Mouse (Mus musculus) forebrain, embryonic 15.5 days (tissue): ENCODE measurements around the gene 1600012H06Rik. TPM values are rescaled to one million over a fixed set of nuclear protein-coding genes. Genes with fewer than 3 reads are reported as not detected.
"Not testable (repeated sequence)": the region's sequence is repeated elsewhere in the genome, so short reads cannot be mapped to it uniquely, and the experiment has no call there.

Source experiments
- ATAC-seq: fragments of 200-750 bp; cut with Nextera tagmentation; replicated peaks from 2 replicates; pipeline ENCODE4 v1.8.0; 2017; ENCODE audit warnings: mild to moderate bottlenecking, moderate TSS enrichment, moderate library complexity
- H3K27ac ChIP-seq: fragments of 300-500 bp; sonication (generic); replicated peaks from 2 replicates; pipeline ENCODE4 v1.5.1; 2015; ENCODE audit warnings: mild to moderate bottlenecking, inconsistent platforms
- H3K27me3 ChIP-seq: fragments of 300-500 bp; sonication (generic); 2 replicates; pipeline ENCODE4 v1.6.1; 2015; ENCODE audit warnings: inconsistent platforms
- H3K36me3 ChIP-seq: fragments of 300-500 bp; sonication (generic); 2 replicates; pipeline ENCODE4 v1.6.1; 2015; ENCODE audit warnings: mild to moderate bottlenecking, inconsistent platforms
- H3K4me1 ChIP-seq: fragments of 300-500 bp; sonication (generic); 2 replicates; pipeline ENCODE4 v1.6.1; 2015; ENCODE audit warnings: inconsistent platforms
- H3K4me2 ChIP-seq: fragments of 300-500 bp; sonication (generic); replicated peaks from 2 replicates; pipeline ENCODE4 v1.6.1; 2015; ENCODE audit warnings: mild to moderate bottlenecking, inconsistent platforms
- H3K4me3 ChIP-seq: fragments of 300-500 bp; sonication (generic); 2 replicates; pipeline ENCODE4 v1.5.1; 2015; ENCODE audit warnings: mild to moderate bottlenecking, inconsistent platforms
- H3K9ac ChIP-seq: fragments of 300-500 bp; sonication (generic); replicated peaks from 2 replicates; pipeline ENCODE4 v1.6.1; 2015; ENCODE audit warnings: mild to moderate bottlenecking, inconsistent platforms
- H3K9me3 ChIP-seq: fragments of 300-500 bp; sonication (generic); 2 replicates; pipeline ENCODE4 v1.6.1; 2016; ENCODE audit warnings: inconsistent platforms
- WGBS: fragments of 180-500 bp; shearing (Covaris S2); methylation state at CpG from one replicate; pipeline ENCODE4 v1.1.7; 2015; ENCODE audit warnings: mixed read lengths; 5-methylcytosine and 5-hydroxymethylcytosine counted together
- polyA plus RNA-seq: library from polyadenylated mRNA; unstranded; fragments of >200 nt; fragmentation: Nextera tagmentation; extraction: Ambion mirVana; gene quantifications from 2 replicates; pipeline ENCODE4 v1.2.1, GENCODE M21; 2015

1600012H06Rik gene
- polyA plus RNA-seq: 28.5 and 31.7 TPM in 2 replicates

DNA sequence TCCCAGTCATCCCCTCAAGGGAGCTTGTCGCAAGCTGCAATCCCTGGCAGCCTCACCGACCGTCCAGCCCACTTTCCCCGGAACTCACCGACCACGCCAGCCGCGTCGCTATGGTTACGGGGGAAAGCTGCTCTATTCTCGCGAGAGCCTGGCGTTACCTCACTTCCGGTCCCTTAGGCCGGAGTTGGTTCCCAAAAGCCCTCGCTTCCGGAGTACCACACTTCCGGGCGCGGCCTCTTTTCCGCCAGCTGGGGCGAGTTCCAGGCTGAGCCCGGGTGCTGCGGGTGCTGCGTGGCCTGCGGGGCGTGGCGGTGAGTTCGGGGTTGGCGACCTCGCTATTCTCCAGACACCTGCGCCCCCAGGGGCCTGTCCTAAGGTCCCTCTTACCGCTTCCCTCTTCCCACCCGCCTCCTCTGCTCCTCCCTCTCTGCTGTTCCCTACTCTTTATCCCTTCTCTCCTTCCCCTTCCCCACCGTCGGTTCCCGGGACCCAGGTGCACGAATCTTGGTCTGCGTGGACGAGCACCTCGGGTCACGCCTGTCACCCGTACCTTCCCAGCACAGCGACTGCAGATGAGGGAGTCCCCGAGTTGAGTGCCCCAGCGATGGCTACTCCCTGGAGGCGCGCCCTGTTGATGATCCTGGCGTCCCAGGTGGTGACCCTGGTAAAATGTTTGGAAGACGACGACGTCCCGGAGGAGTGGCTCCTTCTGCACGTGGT, at the start of gene 1600012H06Rik, which contains the start of gene Wdr27:
Gene 1600012H06Rik (plus strand): TSS at position 176 of the 720 bp plus-strand sequence.
Gene Wdr27 (minus strand): TSS at position 150 of the 720 bp plus-strand sequence.
- Histone ChIP-seq H3K9ac (peak within 1 kb of the TSS; percentile 90), H3K36me3 (peaks cover 11% of the 10 kb centered on the region), H3K4me2 (peak within 1 kb of the TSS; percentile 75), H3K27ac (peak within 1 kb of the TSS; percentile 82), H3K4me1 (peaks cover 26% of the 10 kb centered on the region), H3K27me3 (no peaks in the 10 kb centered on the region), H3K9me3 (no peaks in the 10 kb centered on the region), H3K4me3 (peak within 1 kb of the TSS; percentile 94)
- ATAC-seq: peak; percentile 99
- WGBS: under 1% methylated on average over 54 of the region's 54 CpGs

DNA sequence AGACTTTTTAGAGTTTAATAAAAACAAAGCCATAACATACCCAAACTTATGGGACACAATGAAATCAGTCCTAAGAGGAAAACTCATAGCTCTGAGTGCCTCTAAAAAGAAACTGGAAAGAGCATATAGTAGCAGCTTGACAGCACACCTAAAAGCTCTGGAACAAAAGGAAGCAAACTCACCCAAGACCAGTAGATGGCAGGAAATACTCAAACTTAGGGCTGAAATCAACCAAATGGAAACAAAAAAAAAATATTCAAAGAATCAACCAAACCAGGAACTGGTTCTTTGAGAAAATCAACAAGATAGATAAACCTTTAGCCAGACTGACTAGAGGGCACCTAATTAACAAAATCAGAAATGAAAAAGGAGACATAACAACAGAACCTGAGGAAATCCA, 47.9 kb upstream of the 1600012H06Rik start:
- H3K4me1 ChIP-seq, H3K4me2 ChIP-seq, H3K9me3 ChIP-seq, H3K9ac ChIP-seq, H3K36me3 ChIP-seq, H3K27me3 ChIP-seq, H3K27ac ChIP-seq, H3K4me3 ChIP-seq, ATAC-seq: not testable (repeated sequence)

DNA sequence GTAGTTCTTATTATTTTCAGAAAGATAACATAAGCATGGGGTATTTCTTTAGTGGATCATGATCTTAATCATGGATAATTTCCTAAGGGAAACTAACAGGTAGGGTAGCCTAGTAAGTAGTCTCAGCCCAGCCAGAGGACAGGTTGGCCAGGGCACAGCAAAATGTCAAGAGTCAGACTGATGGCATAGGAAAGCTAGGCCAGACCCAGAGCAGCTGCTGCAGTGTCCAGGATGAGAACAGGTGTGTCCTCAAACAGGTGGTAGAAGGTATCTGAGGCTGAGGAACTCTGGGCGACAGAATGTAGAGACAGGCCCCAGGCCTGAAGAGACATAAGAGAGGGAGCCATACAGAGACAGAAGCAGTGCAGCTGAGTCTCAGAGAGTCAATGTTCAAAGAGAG, 44.0 kb upstream of the 1600012H06Rik start:
- 90% methylated on average over 1 of the region's 1 CpGs for WGBS
- Histone ChIP-seq H3K36me3 (no peaks in the 10 kb centered on the region), H3K4me2 (no peak overlapping the region), H3K9me3 (no peaks in the 10 kb centered on the region), H3K9ac (no peak overlapping the region), H3K4me1 (no peaks in the 10 kb centered on the region), H3K4me3 (no peak overlapping the region), H3K27ac (no peak overlapping the region), H3K27me3 (no peaks in the 10 kb centered on the region)
- no peak for ATAC-seq

DNA sequence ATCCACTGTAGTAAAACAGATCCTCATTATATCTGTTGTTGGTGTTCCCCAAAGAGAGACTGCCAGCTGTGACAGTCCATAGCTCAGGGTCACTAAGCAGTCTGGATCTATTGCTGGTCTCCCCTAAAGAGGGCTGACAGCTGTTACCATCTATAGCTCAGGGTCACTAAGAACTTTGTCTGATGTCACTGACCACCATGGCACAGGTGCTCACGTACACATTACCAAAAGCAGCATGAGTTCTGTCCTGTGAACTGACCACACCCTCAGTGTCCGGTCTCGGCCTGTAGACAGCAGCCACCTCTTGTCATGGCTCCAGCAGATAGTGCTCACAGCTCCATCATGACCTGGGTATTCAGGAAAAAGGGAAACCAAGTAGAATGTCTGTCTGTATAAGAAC, 39.8 kb upstream of the 1600012H06Rik start:
- Histone ChIP-seq H3K9ac (no peak overlapping the region), H3K9me3 (no peaks in the 10 kb centered on the region), H3K4me2 (no peak overlapping the region), H3K4me3 (no peak overlapping the region), H3K36me3 (no peaks in the 10 kb centered on the region), H3K27ac (no peak overlapping the region), H3K27me3 (no peaks in the 10 kb centered on the region), H3K4me1 (no peaks in the 10 kb centered on the region)
- ATAC-seq: no peak
- 85% methylated on average over 3 of the region's 3 CpGs for WGBS

DNA sequence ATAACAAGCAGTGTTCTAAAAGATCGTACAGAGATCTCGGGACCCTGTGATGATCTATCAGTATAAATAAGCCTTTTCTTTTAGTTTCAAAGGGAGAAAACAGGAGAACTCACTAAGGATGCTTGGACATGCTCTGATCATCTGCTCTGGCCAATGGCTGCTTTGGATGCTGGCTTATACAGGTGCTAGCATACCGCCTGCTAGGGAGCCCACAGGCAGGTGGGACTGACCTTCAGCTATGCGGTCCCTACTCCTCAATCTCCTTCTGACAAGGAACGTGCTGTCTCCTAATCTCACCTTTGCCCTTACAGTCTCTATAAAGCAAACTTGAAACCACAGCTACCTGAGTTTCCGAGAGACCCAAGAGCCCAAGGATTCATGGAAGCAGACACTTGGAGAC, 38.8 kb upstream of the 1600012H06Rik start:
- Histone ChIP-seq H3K9ac (no peak overlapping the region), H3K36me3 (no peaks in the 10 kb centered on the region), H3K9me3 (no peaks in the 10 kb centered on the region), H3K4me2 (no peak overlapping the region), H3K4me3 (no peak overlapping the region), H3K27ac (no peak overlapping the region), H3K4me1 (no peaks in the 10 kb centered on the region), H3K27me3 (no peaks in the 10 kb centered on the region)
- ATAC-seq: peak; percentile 24; the same call in 1 of the 2 replicates
- 87% methylated on average over 6 of the region's 6 CpGs for WGBS

DNA sequence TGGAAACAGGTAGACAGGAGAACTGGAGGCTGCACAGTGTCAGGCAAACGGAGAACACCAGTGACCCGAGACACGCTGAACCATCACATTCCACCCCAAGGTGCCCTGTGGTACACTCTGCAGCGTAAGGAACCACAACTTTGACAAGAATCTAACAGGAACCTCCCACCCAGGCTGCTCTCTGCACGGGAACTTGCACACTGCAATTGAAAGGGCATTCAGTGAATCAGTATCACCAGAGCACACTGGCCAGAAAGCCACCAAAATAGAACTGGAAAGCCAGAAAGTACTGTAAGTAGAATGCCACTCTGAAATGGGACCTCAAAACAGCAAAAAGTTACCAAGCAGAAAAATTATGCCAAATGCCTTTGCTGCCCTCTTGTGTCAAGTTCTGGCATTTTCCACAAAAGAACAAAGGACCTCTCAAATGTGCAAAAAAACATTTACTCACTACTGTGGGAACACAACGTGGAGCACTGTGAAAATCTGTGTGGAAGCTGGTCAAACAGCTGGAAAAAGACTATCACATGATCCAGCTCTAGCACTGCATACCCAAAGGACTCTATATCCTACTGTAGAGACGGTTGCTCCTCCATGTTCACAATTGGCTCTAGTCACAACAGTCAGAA, 38.2 kb upstream of the 1600012H06Rik start:
- Histone ChIP-seq H3K27ac (no peak overlapping the region), H3K4me1 (no peaks in the 10 kb centered on the region), H3K4me3 (no peak overlapping the region), H3K9me3 (no peaks in the 10 kb centered on the region), H3K27me3 (no peaks in the 10 kb centered on the region), H3K9ac (no peak overlapping the region), H3K36me3 (no peaks in the 10 kb centered on the region), H3K4me2 (no peak overlapping the region)
- ATAC-seq: peak; percentile 72
- 54% methylated on average over 7 of the region's 7 CpGs for WGBS

DNA sequence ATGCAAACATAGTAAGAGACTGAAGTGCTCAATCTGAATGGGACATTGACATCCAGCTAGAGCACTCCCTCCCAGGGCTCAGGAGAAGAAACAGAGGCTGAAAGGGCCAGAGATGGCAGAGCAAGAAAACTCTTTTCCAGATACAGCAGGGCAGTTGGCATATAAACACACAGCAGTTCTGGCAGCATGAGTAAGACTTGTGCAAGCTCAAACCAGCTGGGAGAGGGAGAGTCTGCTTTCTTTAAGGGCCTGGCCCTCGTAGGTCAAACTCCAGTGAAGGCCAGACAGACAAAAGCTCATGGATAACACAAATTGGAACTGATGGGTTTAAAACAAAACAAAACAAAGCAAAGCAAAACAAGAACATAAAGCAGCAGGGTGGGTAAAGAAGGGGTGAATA, 36.4 kb upstream of the 1600012H06Rik start:
- H3K9ac ChIP-seq: no peak overlapping the region
- H3K27ac ChIP-seq: no peak overlapping the region
- H3K4me3 ChIP-seq: no peak overlapping the region
- H3K9me3 ChIP-seq: no peaks in the 10 kb centered on the region
- WGBS: 37% methylated on average over 1 of the region's 1 CpGs
- H3K27me3 ChIP-seq: no peaks in the 10 kb centered on the region
- H3K36me3 ChIP-seq: no peaks in the 10 kb centered on the region
- no peak overlapping the region for H3K4me2 ChIP-seq
- no peak for ATAC-seq
- no peaks in the 10 kb centered on the region for H3K4me1 ChIP-seq

DNA sequence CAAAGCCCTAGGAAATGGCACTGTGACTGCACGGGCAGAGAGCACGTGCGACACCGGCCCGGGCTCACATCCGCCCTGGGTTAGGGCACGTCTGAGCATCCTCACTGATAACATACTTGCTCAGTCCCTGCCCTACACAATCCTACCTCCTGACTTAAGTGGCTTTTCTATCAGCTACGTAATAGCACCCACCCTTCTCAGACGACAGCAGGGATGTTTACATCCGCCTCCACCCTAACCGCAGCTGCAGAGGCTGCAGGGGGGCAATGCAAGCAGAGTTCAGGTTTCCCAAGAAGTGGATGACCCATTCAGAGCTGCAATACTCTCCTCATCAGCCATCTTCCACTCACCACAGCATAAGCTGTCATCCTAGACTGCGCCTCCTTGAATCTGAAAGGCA, 35.8 kb upstream of the 1600012H06Rik start:
- Histone ChIP-seq H3K4me2 (no peak overlapping the region), H3K27me3 (no peaks in the 10 kb centered on the region), H3K4me3 (no peak overlapping the region), H3K36me3 (no peaks in the 10 kb centered on the region), H3K9me3 (no peaks in the 10 kb centered on the region), H3K4me1 (no peaks in the 10 kb centered on the region), H3K27ac (no peak overlapping the region), H3K9ac (no peak overlapping the region)
- no peak for ATAC-seq
- 84% methylated on average over 12 of the region's 12 CpGs for WGBS

DNA sequence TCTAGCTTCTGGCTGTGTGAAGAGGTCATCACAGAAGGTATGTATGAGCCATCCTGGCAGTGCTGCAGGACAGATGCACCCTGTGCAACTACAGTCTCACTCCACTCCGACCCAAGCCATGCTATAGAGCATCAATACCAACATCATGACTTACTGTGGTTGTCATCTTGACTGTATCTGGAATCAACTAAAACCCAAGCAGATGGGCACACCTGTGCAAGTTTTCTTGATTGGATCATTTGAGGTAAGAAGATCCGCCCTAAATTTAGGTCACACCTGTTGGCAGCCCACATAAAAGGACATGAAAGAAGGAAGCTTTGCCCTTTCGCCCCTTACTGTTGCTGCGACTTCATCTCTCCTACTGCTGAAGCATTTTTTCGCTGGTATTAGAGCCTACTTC, 33.7 kb upstream of the 1600012H06Rik start:
- Histone ChIP-seq H3K27ac (no peak overlapping the region), H3K27me3 (no peaks in the 10 kb centered on the region), H3K4me1 (no peaks in the 10 kb centered on the region), H3K9ac (no peak overlapping the region), H3K9me3 (no peaks in the 10 kb centered on the region), H3K4me3 (no peak overlapping the region), H3K4me2 (no peak overlapping the region), H3K36me3 (no peaks in the 10 kb centered on the region)
- WGBS: 89% methylated on average over 5 of the region's 5 CpGs
- ATAC-seq: no peak

DNA sequence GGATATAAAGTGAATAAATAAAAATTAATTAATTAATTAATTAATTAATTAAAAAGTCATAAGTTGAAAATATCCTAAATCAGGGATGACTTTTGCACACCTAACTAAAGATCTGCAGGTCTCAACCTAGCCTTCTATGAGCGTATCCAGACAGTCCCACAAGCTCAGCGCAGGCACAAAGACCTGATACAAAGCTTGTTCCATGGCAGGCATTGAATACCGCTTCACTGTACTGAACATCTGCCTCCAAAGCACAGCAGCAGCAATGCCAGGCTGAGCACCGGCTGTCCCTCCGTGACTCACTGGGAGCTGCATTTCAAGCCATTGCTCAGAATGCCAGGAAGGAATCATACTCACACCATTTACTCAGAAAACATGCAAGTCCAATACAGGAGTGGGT, 32.2 kb upstream of the 1600012H06Rik start:
- ATAC-seq: no peak
- 87% methylated on average over 5 of the region's 5 CpGs for WGBS

DNA sequence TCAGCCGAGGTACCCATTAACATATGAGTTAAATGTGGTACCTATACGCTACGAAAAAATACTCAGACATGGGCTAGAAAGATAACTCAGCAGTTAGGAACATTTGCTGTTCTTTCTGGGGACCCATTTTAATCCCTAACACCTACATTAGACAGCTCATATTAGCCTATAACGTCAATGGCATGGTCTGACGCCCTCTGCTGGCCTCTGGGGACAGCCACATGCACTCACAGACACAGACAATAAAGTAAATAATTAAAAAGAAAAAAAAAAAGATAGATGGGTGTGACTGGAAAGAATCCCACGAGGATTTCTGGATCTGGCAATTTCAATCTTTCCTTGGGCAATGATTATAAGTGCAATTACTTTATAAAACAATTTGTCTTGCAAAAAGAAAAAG, 30.6 kb upstream of the 1600012H06Rik start:
- H3K27me3 ChIP-seq: no peaks in the 10 kb centered on the region
- H3K4me1 ChIP-seq: no peaks in the 10 kb centered on the region
- H3K9me3 ChIP-seq: no peaks in the 10 kb centered on the region
- H3K4me3 ChIP-seq: no peak overlapping the region
- ATAC-seq: no peak
- H3K4me2 ChIP-seq: no peak overlapping the region
- WGBS: 47% methylated on average over 6 of the region's 6 CpGs
- H3K27ac ChIP-seq: no peak overlapping the region
- no peaks in the 10 kb centered on the region for H3K36me3 ChIP-seq
- H3K9ac ChIP-seq: no peak overlapping the region

More for the DNA sequence above, 32.2 kb upstream of the 1600012H06Rik start:
- no peak overlapping the region for H3K4me2 ChIP-seq
- no peaks in the 10 kb centered on the region for H3K36me3 ChIP-seq
- H3K9ac ChIP-seq: no peak overlapping the region
- H3K27ac ChIP-seq: no peak overlapping the region
- no peaks in the 10 kb centered on the region for H3K4me1 ChIP-seq
- H3K27me3 ChIP-seq: no peaks in the 10 kb centered on the region
- no peak overlapping the region for H3K4me3 ChIP-seq
- no peaks in the 10 kb centered on the region for H3K9me3 ChIP-seq

DNA sequence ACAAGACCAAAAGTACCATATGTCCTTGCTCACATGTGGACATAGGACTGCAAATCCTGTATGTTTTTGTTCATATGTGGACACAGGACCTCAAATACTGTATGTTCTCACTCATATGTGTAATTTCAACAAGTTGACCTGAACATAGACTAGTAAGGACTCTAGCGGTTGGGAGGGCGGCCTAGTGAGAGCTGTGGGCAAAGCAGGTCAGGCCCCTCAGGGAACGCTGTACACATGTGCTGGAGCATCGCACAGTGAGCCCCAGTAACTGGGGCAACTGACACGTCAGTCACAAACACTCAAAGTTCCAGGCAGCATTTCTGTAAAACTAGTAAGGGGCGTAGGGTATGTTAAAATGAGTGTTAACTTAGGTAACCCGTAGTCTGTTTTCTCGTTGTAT, 30.0 kb upstream of the 1600012H06Rik start:
- Histone ChIP-seq H3K9ac (no peak overlapping the region), H3K9me3 (no peaks in the 10 kb centered on the region), H3K4me1 (no peaks in the 10 kb centered on the region), H3K4me2 (no peak overlapping the region), H3K27me3 (no peaks in the 10 kb centered on the region), H3K36me3 (no peaks in the 10 kb centered on the region), H3K27ac (no peak overlapping the region), H3K4me3 (no peak overlapping the region)
- WGBS: 92% methylated on average over 8 of the region's 8 CpGs
- no peak for ATAC-seq
